Mouse (Mus musculus) kidney, adult 8-10 months (tissue): Measurements from ENCODE around the gene Acp4.
"Not testable (repeated sequence)": the region's sequence is repeated elsewhere in the genome, so short reads cannot be mapped to it uniquely, and the experiment has no call there.

Source experiments
- DNase-seq, 2 experiments: peaks; one replicate each; pipeline ENCODE4 v3.0.0; 2022

The Acp4 gene

GRCm38 (mm10) chr7:44257278-44257677, at the start of gene Acp4:
Acp4 (minus strand) TSS chr7:44257378.
- DNase-seq, result no peak

- no peak for DNase-seq
These were observed 49.5 kb upstream of the Acp4 start, which contains the start of gene Clec11a for GRCm38 (mm10) chr7:44306516-44307240. Clec11a (minus strand) TSS chr7:44306902.

GRCm38 (mm10) chr7:44305686-44306085, 48.5 kb upstream of the Acp4 start:
- no peak for DNase-seq

- peak; percentile 98 to 100 for DNase-seq
These were observed 47.8 kb upstream of the Acp4 start for GRCm38 (mm10) chr7:44304775-44305641.

GRCm38 (mm10) chr7:44304463-44304774, 47.2 kb upstream of the Acp4 start:
- no peak for DNase-seq

GRCm38 (mm10) chr7:44303346-44304340, 46.5 kb upstream of the Acp4 start:
- DNase-seq, result no peak

- DNase-seq, result not testable (repeated sequence)
These were observed 40.3 kb upstream of the Acp4 start for GRCm38 (mm10) chr7:44297501-44297900.

- DNase-seq, result no peak
These were observed 34.2 kb upstream of the Acp4 start for GRCm38 (mm10) chr7:44291418-44291817.

- DNase-seq, result no peak
These were observed 33.8 kb upstream of the Acp4 start for GRCm38 (mm10) chr7:44290986-44291385.

- DNase-seq, result no peak
These were observed 30.6 kb upstream of the Acp4 start for GRCm38 (mm10) chr7:44287760-44288159.

GRCm38 (mm10) chr7:44281586-44281985, 24.4 kb upstream of the Acp4 start:
- no peak for DNase-seq

- DNase-seq, result no peak
These were observed 23.8 kb upstream of the Acp4 start for GRCm38 (mm10) chr7:44280959-44281358.

- DNase-seq, result peak in 1 of 2 experiments; percentile 57
These were observed 20.1 kb upstream of the Acp4 start for GRCm38 (mm10) chr7:44277250-44277622.

- DNase-seq, result no peak
These were observed 19.5 kb upstream of the Acp4 start for GRCm38 (mm10) chr7:44276461-44277249.

- DNase-seq, result no peak
These were observed 18.4 kb upstream of the Acp4 start for GRCm38 (mm10) chr7:44275546-44275945.

GRCm38 (mm10) chr7:44274096-44274495, 16.9 kb upstream of the Acp4 start:
- no peak for DNase-seq

GRCm38 (mm10) chr7:44273446-44273845, 16.3 kb upstream of the Acp4 start:
- no peak for DNase-seq

- no peak for DNase-seq
These were observed 15.4 kb upstream of the Acp4 start for GRCm38 (mm10) chr7:44272546-44272945.

GRCm38 (mm10) chr7:44271309-44271708, 14.1 kb upstream of the Acp4 start:
- no peak for DNase-seq

GRCm38 (mm10) chr7:44269397-44269796, 12.2 kb upstream of the Acp4 start:
- DNase-seq, result no peak

GRCm38 (mm10) chr7:44268117-44268516, 10.9 kb upstream of the Acp4 start:
- no peak for DNase-seq
